ENCODE assay signal across 8 mouse cellular contexts in the genomic region with DNA sequence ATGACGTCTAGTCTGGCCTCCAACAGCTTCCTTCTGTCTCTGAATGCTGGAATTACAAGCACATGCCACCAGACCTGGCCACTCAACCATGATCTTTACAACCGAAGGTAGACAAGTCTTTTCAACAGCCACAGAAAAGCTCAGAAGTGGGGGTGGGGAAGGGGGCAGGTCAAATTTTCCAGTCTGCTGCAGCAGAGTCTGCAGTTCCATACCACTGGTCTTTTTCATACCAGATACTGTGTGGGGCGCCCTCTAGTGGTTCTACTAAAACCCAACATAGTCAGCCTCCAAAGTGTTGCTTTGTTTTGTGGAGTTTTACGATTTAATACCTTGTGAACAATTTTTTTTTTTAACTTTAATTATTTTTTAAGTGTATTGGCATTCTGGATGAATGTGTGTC. TPM values are rescaled to one million over a fixed set of nuclear protein-coding genes. Genes with fewer than 3 reads are reported as not detected.
DNase-seq lines count a peak whose midpoint lies in the region; ATAC-seq and TF ChIP-seq lines count a peak whose summit lies in the region.

No protein-coding gene starts in this region.

- peak; percentile 48 for DNase-seq in gastrocnemius, adult 18-20 months (ENCODE audit: low spot score)
- DNase-seq in gastrocnemius, postnatal 25 days: no peak
- peak; percentile 84 for DNase-seq in MEL (ENCODE audit: low read depth, low spot score)
- peak; percentile 55 for DNase-seq in cerebellum, adult 9-11 months
- DNase-seq in heart, embryonic 10.5 days (ENCODE audit: low spot score): peak; percentile 85
- peak; percentile 28 to 73 for DNase-seq in layer of hippocampus, adult 18-20 months (ENCODE audit: low spot score in 2 of 2)
- DNase-seq in lung, postnatal 0 days (ENCODE audit: low spot score): peak; percentile 88
- DNase-seq in right cerebral cortex, postnatal 4 days: peak; percentile 60

- peak overlapping the region in 1 of 2 experiments; percentile 7; a peak in 1 of 4 replicates for H3K4me3 ChIP-seq in MEL (ENCODE audit: control insufficient read depth in 1 of 2, insufficient read depth in 1 of 2, low read depth in 2 of 2, low read length in 2 of 2)
- H3K4me3 ChIP-seq in heart, embryonic 10.5 days: peak overlapping the region; percentile 3; the same call in 1 of the 2 replicates
- H3K4me3 ChIP-seq in lung, postnatal 0 days (ENCODE audit: low read depth, low read length): no peak overlapping the region

- no peak overlapping the region for H3K9ac ChIP-seq in MEL (ENCODE audit: control insufficient read depth, low read depth, low read length, poor library complexity, severe bottlenecking)
- no peak overlapping the region for H3K9ac ChIP-seq in lung, postnatal 0 days (replicated peaks; ENCODE audit: low read depth)

- 25% methylated on average over 4 of the region's 4 CpGs for WGBS in heart, embryonic 10.5 days
- WGBS in lung, postnatal 0 days: 19% methylated on average over 4 of the region's 4 CpGs

- peak; percentile 59 to 85 (median 69) for TF ChIP-seq CTCF in MEL (IDR thresholded peaks at IDR 0.05 in 2 of 3, conservative IDR thresholded peaks at IDR 0.05 in 1 of 3; ENCODE audit: control insufficient read depth in 1 of 3, insufficient read depth in 1 of 3, low read depth in 2 of 3, low read length in 3 of 3, poor library complexity in 1 of 3, severe bottlenecking in 1 of 3)
- peak; percentile 82 for TF ChIP-seq CTCF in lung, postnatal 0 days (IDR thresholded peaks at IDR 0.05)

- TF ChIP-seq EP300 in MEL (IDR thresholded peaks at IDR 0.05; ENCODE audit: low read depth in 1 of 2, low read length in 2 of 2): no peak
- TF ChIP-seq EP300 in lung, postnatal 0 days (IDR thresholded peaks at IDR 0.05): no peak

- H3K36me3 ChIP-seq in MEL (ENCODE audit: control insufficient read depth in 1 of 2, insufficient read depth in 2 of 2, low read length in 2 of 2): no peaks in the 10 kb centered on the region; a peak in 1 of 4 replicates
- H3K36me3 ChIP-seq in heart, embryonic 10.5 days: peaks cover 28% of the 10 kb centered on the region
- no peaks in the 10 kb centered on the region for H3K36me3 ChIP-seq in lung, postnatal 0 days (ENCODE audit: insufficient read depth, low read length)

- H3K27ac ChIP-seq in MEL (ENCODE audit: control insufficient read depth, low read depth, low read length): no peak overlapping the region
- no peak overlapping the region for H3K27ac ChIP-seq in heart, embryonic 10.5 days
- no peak overlapping the region for H3K27ac ChIP-seq in lung, postnatal 0 days (ENCODE audit: low read length)

- peak; percentile 77 for TF ChIP-seq RAD21 in MEL (IDR thresholded peaks at IDR 0.05; ENCODE audit: low read depth, low read length)

- no peak overlapping the region for H3K4me2 ChIP-seq in lung, postnatal 0 days (replicated peaks; ENCODE audit: low read depth, low read length)

- H3K4me1 ChIP-seq in MEL (ENCODE audit: control insufficient read depth in 1 of 2, insufficient read depth in 2 of 2, low read length in 2 of 2): no peaks in the 10 kb centered on the region; a peak in 1 of 4 replicates
- H3K4me1 ChIP-seq in heart, embryonic 10.5 days: peaks cover 9% of the 10 kb centered on the region
- no peaks in the 10 kb centered on the region for H3K4me1 ChIP-seq in lung, postnatal 0 days (ENCODE audit: insufficient read depth, low read depth, low read length)

- no peak for TF ChIP-seq POLR2A in MEL (IDR thresholded peaks at IDR 0.05; ENCODE audit: control insufficient read depth in 1 of 2, insufficient read depth in 1 of 2, low read depth in 1 of 2, low read length in 2 of 2, poor library complexity in 1 of 2)

- no peaks in the 10 kb centered on the region for H3K79me2 ChIP-seq in MEL (ENCODE audit: control insufficient read depth, insufficient read depth, low read length, poor library complexity)

- no peaks in the 10 kb centered on the region for H3K9me3 ChIP-seq in MEL (replicated peaks; ENCODE audit: insufficient read depth, low read length)
- no peaks in the 10 kb centered on the region for H3K9me3 ChIP-seq in heart, embryonic 10.5 days
- H3K9me3 ChIP-seq in lung, postnatal 0 days (ENCODE audit: low read length): no peaks in the 10 kb centered on the region

- no peak for ATAC-seq in lung, postnatal 0 days

- no peaks in the 10 kb centered on the region for H3K27me3 ChIP-seq in MEL (ENCODE audit: control insufficient read depth in 1 of 2, insufficient read depth in 2 of 2, low read length in 2 of 2)
- no peaks in the 10 kb centered on the region for H3K27me3 ChIP-seq in heart, embryonic 10.5 days (ENCODE audit: insufficient read depth, poor library complexity, severe bottlenecking)
- no peaks in the 10 kb centered on the region for H3K27me3 ChIP-seq in lung, postnatal 0 days (replicated peaks; ENCODE audit: insufficient read depth, low read length)

TF ChIP-seq in MEL, 35 proteins besides CTCF, POLR2A, EP300 and RAD21 (continues in another document):
- TF ChIP-seq HCFC1 (IDR thresholded peaks at IDR 0.05; ENCODE audit: low read depth, low read length) (peak; percentile 44; the same call in 1 of the 2 replicates), USF2 (IDR thresholded peaks at IDR 0.05; ENCODE audit: borderline replicate concordance in 1 of 2, insufficient read depth in 1 of 2, low read depth in 1 of 2, low read length in 2 of 2) (no peak), NELFE (IDR thresholded peaks at IDR 0.05; ENCODE audit: low read depth, low read length) (no peak), GABPA (IDR thresholded peaks at IDR 0.05; ENCODE audit: low read depth, low read length) (no peak), KAT2A (conservative IDR thresholded peaks at IDR 0.05; ENCODE audit: low read depth, low read length) (no peak), USF1 (IDR thresholded peaks at IDR 0.05; ENCODE audit: low read depth, low read length) (no peak), CHD2 (IDR thresholded peaks at IDR 0.05; ENCODE audit: low read length) (no peak), MEF2A (IDR thresholded peaks at IDR 0.05; ENCODE audit: extremely low read depth, insufficient replicate concordance, low read depth, low read length, poor library complexity, severe bottlenecking) (no peak), SIN3A (IDR thresholded peaks at IDR 0.05; ENCODE audit: low read length) (peak; percentile 86), SMC3 (IDR thresholded peaks at IDR 0.05; ENCODE audit: low read depth, low read length) (peak; percentile 77), MAX (IDR thresholded peaks at IDR 0.05; ENCODE audit: low read length) (no peak), ZC3H11A (IDR thresholded peaks at IDR 0.05; ENCODE audit: low read depth, low read length) (peak; percentile 60), MXI1 (IDR thresholded peaks at IDR 0.05; ENCODE audit: low read depth, low read length) (peak; percentile 45; the same call in 1 of the 2 replicates)

RNA-seq across cellular contexts. Expression of a gene that starts 1.4 kb away (rescaled TPM):
- total RNA-seq in gastrocnemius, adult 18-20 months (2021): under 1 TPM in 1 of 2 experiments, not detected in 1; 0.11 TPM
- total RNA-seq in gastrocnemius, postnatal 25 days (2021): under 1 TPM; 0.15 to 0.29 TPM
- 0.15 and 0.16 TPM in 2 replicates for total RNA-seq in MEL (2012; rRNA removed)
- under 1 TPM in 1 of 2 experiments, not detected in 1; 0.38 TPM for polyA plus RNA-seq in MEL (2012; ENCODE audit: insufficient read depth in 1 of 2, insufficient read length in 2 of 2, low read depth in 1 of 2, low replicate concordance in 2 of 2, missing spikeins in 1 of 2)
- 0.74 and 1.3 TPM in 2 replicates for polyA plus RNA-seq in heart, embryonic 10.5 days (2016; fragmentation: Nextera tagmentation; extraction: Ambion mirVana)
- total RNA-seq in layer of hippocampus, adult 18-20 months (2021): 10 to 100 TPM in 1 of 2 experiments, 1 to 10 TPM in 1; 9.1 to 10.4 TPM
- 2.6 TPM in 2 replicates for polyA plus RNA-seq in lung, postnatal 0 days (2015; fragmentation: Nextera tagmentation; extraction: Ambion mirVana)

RNA-seq across cellular contexts. Expression of a gene that starts 13.2 kb away (rescaled TPM):
- 10 to 100 TPM; 45.1 to 47.3 TPM for total RNA-seq in gastrocnemius, adult 18-20 months (2021)
- 10 to 100 TPM; 37.9 to 41.2 TPM for total RNA-seq in gastrocnemius, postnatal 25 days (2021)
- 118 and 137 TPM in 2 replicates for total RNA-seq in MEL (2012; rRNA removed)
- 10 to 100 TPM in 1 of 2 experiments, not detected in 1; 77.1 TPM for polyA plus RNA-seq in MEL (2012; ENCODE audit: insufficient read depth in 1 of 2, insufficient read length in 2 of 2, low read depth in 1 of 2, low replicate concordance in 2 of 2, missing spikeins in 1 of 2)
- polyA plus RNA-seq in heart, embryonic 10.5 days (2016; fragmentation: Nextera tagmentation; extraction: Ambion mirVana): 106 and 140 TPM in 2 replicates
- total RNA-seq in layer of hippocampus, adult 18-20 months (2021): 10 to 100 TPM; 43.9 to 50.1 TPM
- 40.1 and 47.2 TPM in 2 replicates for polyA plus RNA-seq in lung, postnatal 0 days (2015; fragmentation: Nextera tagmentation; extraction: Ambion mirVana)

RNA-seq across cellular contexts. Expression of a gene that starts 36.9 kb away (rescaled TPM):
- 10 to 100 TPM; 24.6 to 29.6 TPM for total RNA-seq in gastrocnemius, adult 18-20 months (2021)
- total RNA-seq in gastrocnemius, postnatal 25 days (2021): 10 to 100 TPM; 14.3 to 15.4 TPM
- total RNA-seq in MEL (2012; rRNA removed): 17.3 and 19.7 TPM in 2 replicates
- polyA plus RNA-seq in MEL (2012; ENCODE audit: insufficient read depth in 1 of 2, insufficient read length in 2 of 2, low read depth in 1 of 2, low replicate concordance in 2 of 2, missing spikeins in 1 of 2): 10 to 100 TPM in 1 of 2 experiments, not detected in 1; 34.5 TPM
- polyA plus RNA-seq in heart, embryonic 10.5 days (2016; fragmentation: Nextera tagmentation; extraction: Ambion mirVana): 8.6 and 11.2 TPM in 2 replicates
- total RNA-seq in layer of hippocampus, adult 18-20 months (2021): 10 to 100 TPM; 43.9 to 47.8 TPM
- polyA plus RNA-seq in lung, postnatal 0 days (2015; fragmentation: Nextera tagmentation; extraction: Ambion mirVana): 8.7 and 9.7 TPM in 2 replicates

RNA-seq across cellular contexts. Expression of a gene that starts 58.6 kb away (rescaled TPM):
- under 1 TPM; 0.55 to 0.57 TPM for total RNA-seq in gastrocnemius, adult 18-20 months (2021)
- under 1 TPM; 0.51 to 0.62 TPM for total RNA-seq in gastrocnemius, postnatal 25 days (2021)
- total RNA-seq in MEL (2012; rRNA removed): 39.6 and 41.8 TPM in 2 replicates
- polyA plus RNA-seq in MEL (2012; ENCODE audit: insufficient read depth in 1 of 2, insufficient read length in 2 of 2, low read depth in 1 of 2, low replicate concordance in 2 of 2, missing spikeins in 1 of 2): 10 to 100 TPM in 1 of 2 experiments, not detected in 1; 59.5 TPM
- polyA plus RNA-seq in heart, embryonic 10.5 days (2016; fragmentation: Nextera tagmentation; extraction: Ambion mirVana): 36.9 and 45.5 TPM in 2 replicates
- 1 to 10 TPM in 1 of 2 experiments, under 1 TPM in 1; 0.81 to 1.2 TPM for total RNA-seq in layer of hippocampus, adult 18-20 months (2021)
- 2.7 and 3.7 TPM in 2 replicates for polyA plus RNA-seq in lung, postnatal 0 days (2015; fragmentation: Nextera tagmentation; extraction: Ambion mirVana)

RNA-seq across cellular contexts. Expression of a gene that starts 58.9 kb away (rescaled TPM):
- 10 to 100 TPM; 25.8 to 28.3 TPM for total RNA-seq in gastrocnemius, adult 18-20 months (2021)
- 10 to 100 TPM; 26.1 to 34.2 TPM for total RNA-seq in gastrocnemius, postnatal 25 days (2021)
- total RNA-seq in MEL (2012; rRNA removed): 60.2 and 65.4 TPM in 2 replicates
- 100 to 1,000 TPM in 1 of 2 experiments, not detected in 1; 111 TPM for polyA plus RNA-seq in MEL (2012; ENCODE audit: insufficient read depth in 1 of 2, insufficient read length in 2 of 2, low read depth in 1 of 2, low replicate concordance in 2 of 2, missing spikeins in 1 of 2)
- polyA plus RNA-seq in heart, embryonic 10.5 days (2016; fragmentation: Nextera tagmentation; extraction: Ambion mirVana): 82.0 and 104 TPM in 2 replicates
- 10 to 100 TPM; 11.6 to 14.7 TPM for total RNA-seq in layer of hippocampus, adult 18-20 months (2021)
- 28.6 and 36.6 TPM in 2 replicates for polyA plus RNA-seq in lung, postnatal 0 days (2015; fragmentation: Nextera tagmentation; extraction: Ambion mirVana)
